Mouse (Mus musculus): ENCODE data around the gene 1810013L24Rik. TPM values are rescaled to one million over a fixed set of nuclear protein-coding genes. Genes with fewer than 3 reads are reported as not detected.
"Not testable (repeated sequence)": the region's sequence is repeated elsewhere in the genome, so short reads cannot be mapped to it uniquely, and the experiment has no call there.

The 1810013L24Rik gene
- total RNA-seq, 4 experiments from 2014 or later, result 97.6 to 111 (median 103) TPM

GRCm38 (mm10) chr16:8895301-8895700, 65.4 kb downstream of the 1810013L24Rik start:
- no peak for DNase-seq (ENCODE audit: low spot score in 2 of 2)

- not testable (repeated sequence) for DNase-seq (ENCODE audit: low spot score in 2 of 2)
Observed at GRCm38 (mm10) chr16:8906115-8906514, 76.2 kb downstream of the 1810013L24Rik start.

Other genes with a start within 250 kb of the 1810013L24Rik start
- gene Pmm2, start 192.4 kb upstream of the 1810013L24Rik start, total RNA-seq (2022), result 10 to 100 TPM; 13.1 to 21.2 (median 16.5) TPM
- gene Tmem186, start 192.4 kb upstream of the 1810013L24Rik start, total RNA-seq (2022), result 10 to 100 TPM; 13.1 to 15.3 (median 14.2) TPM
- gene Carhsp1, start 157.9 kb upstream of the 1810013L24Rik start, total RNA-seq (2022), result 1 to 10 TPM; 3.9 to 5.7 (median 5.3) TPM
- not detected for gene Gm5767, start 149.3 kb upstream of the 1810013L24Rik start, total RNA-seq (2022)
- gene Usp7, start 37.8 kb upstream of the 1810013L24Rik start, total RNA-seq (2022), result 10 to 100 TPM; 51.1 to 62.5 (median 60.0) TPM

Measured in gastrocnemius, adult 8-10 months (tissue).